In the genomic region with DNA sequence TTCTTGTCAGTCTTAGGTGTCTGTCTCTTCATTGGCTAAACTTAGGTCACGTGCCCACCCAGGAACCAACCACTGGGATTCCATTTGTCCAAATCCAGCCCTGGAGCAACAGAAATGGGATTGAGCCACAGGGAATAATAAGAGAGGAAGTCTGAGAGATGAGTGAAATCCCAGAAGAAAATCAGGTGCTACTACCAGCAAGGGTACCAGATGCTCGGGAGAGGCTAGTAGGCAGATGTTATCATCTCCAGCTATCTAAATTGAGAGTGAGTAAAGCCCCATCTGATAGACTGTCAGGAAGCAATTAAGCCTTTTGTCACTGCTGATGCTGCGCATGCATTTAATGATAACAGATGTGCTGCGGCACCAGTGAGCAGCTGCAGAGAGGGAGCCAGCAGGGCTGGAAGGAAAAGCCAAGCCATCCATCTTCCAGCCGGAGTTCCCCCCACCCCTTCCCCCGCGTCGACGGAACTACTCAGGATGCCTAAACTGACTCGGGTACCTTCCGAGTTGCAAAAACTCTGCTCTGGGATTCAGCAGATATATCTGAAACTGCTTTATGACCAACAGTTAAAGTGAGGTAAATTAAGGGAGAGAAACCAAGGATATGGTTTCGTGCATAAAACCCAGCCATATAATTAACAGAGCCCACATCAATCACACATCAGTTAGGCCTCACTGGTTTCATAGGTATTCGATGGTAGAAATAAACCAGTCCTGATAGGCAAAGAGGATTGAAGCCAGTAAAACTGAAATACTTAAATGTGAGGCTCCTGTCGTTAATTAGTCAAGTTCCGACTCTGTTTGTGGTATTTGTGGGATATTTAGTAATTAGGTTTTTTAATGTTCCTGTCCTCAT, we compare ENCODE assay signal across 11 mouse cellular contexts. TPM values are rescaled to one million over a fixed set of nuclear protein-coding genes. Genes with fewer than 3 reads are reported as not detected.
DNase-seq lines count a peak whose midpoint lies in the region; ATAC-seq and TF ChIP-seq lines count a peak whose summit lies in the region.
"Had no signal": no experiment of that assay in that cellular context is flagged by ENCODE, and none has a peak within 500 bp of the region (broad histone marks: within the 10 kb centered on the region; RNA-seq: fewer than 3 reads in every experiment).

No protein-coding gene starts in this region.

- TF ChIP-seq CTCF in lung, postnatal 0 days (IDR thresholded peaks at IDR 0.05): no peak

- no peak for TF ChIP-seq EP300 in lung, postnatal 0 days (IDR thresholded peaks at IDR 0.05)

- no peak; the same call in 1 of the 2 replicates for ATAC-seq in embryonic facial prominence, embryonic 11.5 days (replicated peaks; ENCODE audit: insufficient number of reproducible peaks, low FRiP score, low TSS enrichment, low read depth)
- peak; percentile 93 for ATAC-seq in hindbrain, embryonic 15.5 days (ENCODE audit: low FRiP score, low read depth)
- peak; percentile 51; the same call in 1 of the 2 replicates for ATAC-seq in midbrain, embryonic 16.5 days
- no peak for ATAC-seq in erythroid progenitor cell, adult 5-6 weeks (replicated peaks; ENCODE audit: low FRiP score, poor library complexity, severe bottlenecking)
- ATAC-seq in lung, postnatal 0 days: no peak

- 55% methylated on average over 15 of the region's 15 CpGs for WGBS in embryonic facial prominence, embryonic 11.5 days
- WGBS in hindbrain, embryonic 15.5 days: 36% methylated on average over 15 of the region's 15 CpGs
- WGBS in midbrain, embryonic 16.5 days: 60% methylated on average over 15 of the region's 15 CpGs
- 34% methylated on average over 15 of the region's 15 CpGs for WGBS in lung, postnatal 0 days

- peak; percentile 56 for DNase-seq in embryo, embryonic 10 days (ENCODE audit: low spot score)
- peak; percentile 42 for DNase-seq in embryonic facial prominence, embryonic 11.5 days (ENCODE audit: low spot score)
- no peak for DNase-seq in lung, postnatal 0 days (ENCODE audit: low spot score)
- DNase-seq in kidney, adult 18-20 months: no peak
- DNase-seq: adrenal gland, postnatal 14 days; gastrocnemius, postnatal 10 days; heart, postnatal 14 days had no signal

- H3K9ac ChIP-seq in embryonic facial prominence, embryonic 11.5 days (replicated peaks; ENCODE audit: low read length): no peak overlapping the region
- H3K9ac ChIP-seq in hindbrain, embryonic 15.5 days: no peak overlapping the region
- H3K9ac ChIP-seq in midbrain, embryonic 16.5 days (ENCODE audit: low read depth, low read length): no peak overlapping the region
- no peak overlapping the region for H3K9ac ChIP-seq in lung, postnatal 0 days (replicated peaks; ENCODE audit: low read depth)

- no peaks in the 10 kb centered on the region for H3K27me3 ChIP-seq in embryonic facial prominence, embryonic 11.5 days (ENCODE audit: control insufficient read depth, insufficient read depth, low read length)
- H3K27me3 ChIP-seq in hindbrain, embryonic 15.5 days: no peaks in the 10 kb centered on the region
- no peaks in the 10 kb centered on the region for H3K27me3 ChIP-seq in midbrain, embryonic 16.5 days (ENCODE audit: control insufficient read depth, insufficient read depth, low read depth, low read length)
- H3K27me3 ChIP-seq in lung, postnatal 0 days (replicated peaks; ENCODE audit: insufficient read depth, low read length): no peaks in the 10 kb centered on the region

- H3K36me3 ChIP-seq in embryonic facial prominence, embryonic 11.5 days (replicated peaks; ENCODE audit: control insufficient read depth, insufficient read depth, low read depth, low read length): no peaks in the 10 kb centered on the region
- no peaks in the 10 kb centered on the region for H3K36me3 ChIP-seq in hindbrain, embryonic 15.5 days
- H3K36me3 ChIP-seq in midbrain, embryonic 16.5 days (ENCODE audit: control insufficient read depth, insufficient read depth, low read length): no peaks in the 10 kb centered on the region
- no peaks in the 10 kb centered on the region for H3K36me3 ChIP-seq in lung, postnatal 0 days (ENCODE audit: insufficient read depth, low read length)
- H3K36me3 ChIP-seq: G1E had no signal

- no peaks in the 10 kb centered on the region for H3K9me3 ChIP-seq in embryonic facial prominence, embryonic 11.5 days (replicated peaks; ENCODE audit: control insufficient read depth, low read length)
- H3K9me3 ChIP-seq in hindbrain, embryonic 15.5 days: no peaks in the 10 kb centered on the region
- H3K9me3 ChIP-seq in midbrain, embryonic 16.5 days (replicated peaks; ENCODE audit: control insufficient read depth, low read length, poor library complexity, severe bottlenecking): no peaks in the 10 kb centered on the region
- no peaks in the 10 kb centered on the region for H3K9me3 ChIP-seq in lung, postnatal 0 days (ENCODE audit: low read length)

- no peak overlapping the region for H3K4me3 ChIP-seq in embryonic facial prominence, embryonic 11.5 days (ENCODE audit: low read depth, low read length)
- peak overlapping the region; percentile 19 for H3K4me3 ChIP-seq in hindbrain, embryonic 15.5 days
- H3K4me3 ChIP-seq in midbrain, embryonic 16.5 days (ENCODE audit: low read depth, low read length): no peak overlapping the region
- no peak overlapping the region for H3K4me3 ChIP-seq in lung, postnatal 0 days (ENCODE audit: low read depth, low read length)

- H3K4me2 ChIP-seq in embryonic facial prominence, embryonic 11.5 days (ENCODE audit: low read depth, low read length): no peak overlapping the region
- H3K4me2 ChIP-seq in hindbrain, embryonic 15.5 days: peak overlapping the region; percentile 45
- H3K4me2 ChIP-seq in midbrain, embryonic 16.5 days (ENCODE audit: low read length): peak overlapping the region; percentile 15
- no peak overlapping the region for H3K4me2 ChIP-seq in lung, postnatal 0 days (replicated peaks; ENCODE audit: low read depth, low read length)

- no peaks in the 10 kb centered on the region for H3K4me1 ChIP-seq in embryonic facial prominence, embryonic 11.5 days (ENCODE audit: control insufficient read depth, insufficient read depth, low read length)
- no peaks in the 10 kb centered on the region for H3K4me1 ChIP-seq in hindbrain, embryonic 15.5 days (replicated peaks)
- H3K4me1 ChIP-seq in midbrain, embryonic 16.5 days (ENCODE audit: control insufficient read depth, insufficient read depth, low read length): no peaks in the 10 kb centered on the region
- no peaks in the 10 kb centered on the region for H3K4me1 ChIP-seq in lung, postnatal 0 days (ENCODE audit: insufficient read depth, low read depth, low read length)

- H3K27ac ChIP-seq in embryonic facial prominence, embryonic 11.5 days (replicated peaks; ENCODE audit: low read depth, low read length): no peak overlapping the region
- peak overlapping the region; percentile 57 for H3K27ac ChIP-seq in hindbrain, embryonic 15.5 days (replicated peaks)
- peak overlapping the region; percentile 1 for H3K27ac ChIP-seq in midbrain, embryonic 16.5 days (ENCODE audit: low read length)
- H3K27ac ChIP-seq in lung, postnatal 0 days (ENCODE audit: low read length): no peak overlapping the region

RNA-seq across cellular contexts. Expression of a gene that starts 53.1 kb away (rescaled TPM):
- 3.8 and 4.5 TPM in 2 replicates for polyA plus RNA-seq in embryonic facial prominence, embryonic 11.5 days (2014; fragmentation: Nextera tagmentation; extraction: Ambion mirVana)
- polyA plus RNA-seq in hindbrain, embryonic 15.5 days (2015; fragmentation: Nextera tagmentation; extraction: Ambion mirVana): 12.0 and 14.1 TPM in 2 replicates
- polyA plus RNA-seq in midbrain, embryonic 16.5 days (2015; fragmentation: Nextera tagmentation; extraction: Ambion mirVana): 7.2 and 10.1 TPM in 2 replicates
- not detected in 2 replicates for total RNA-seq in erythroid progenitor cell, adult 5-6 weeks (2015; ENCODE audit: low replicate concordance)
- not detected in 2 replicates for total RNA-seq in erythroid progenitor cell, adult 5-6 weeks (2017; ENCODE audit: low replicate concordance)
- 0.60 and 0.61 TPM in 2 replicates for polyA plus RNA-seq in lung, postnatal 0 days (2015; fragmentation: Nextera tagmentation; extraction: Ambion mirVana)
- polyA plus RNA-seq: G1E had no signal

Comparison
In these comparisons a context has a peak if more than half of its experiments do, and no peak if none do; other contexts are left out.
1. DNase-seq: peak in embryo, embryonic 10 days (single experiment) and embryonic facial prominence, embryonic 11.5 days (single experiment); none in lung, postnatal 0 days (single experiment) and kidney, adult 18-20 months (single experiment).
2. ATAC-seq: peak in hindbrain, embryonic 15.5 days (single experiment) and midbrain, embryonic 16.5 days (single experiment); none in embryonic facial prominence, embryonic 11.5 days (single experiment), erythroid progenitor cell, adult 5-6 weeks (single experiment) and lung, postnatal 0 days (single experiment).
3. H3K27ac ChIP-seq: peak in hindbrain, embryonic 15.5 days (single experiment) and midbrain, embryonic 16.5 days (single experiment); none in embryonic facial prominence, embryonic 11.5 days (single experiment) and lung, postnatal 0 days (single experiment).
4. H3K4me2 ChIP-seq: peak in hindbrain, embryonic 15.5 days (single experiment) and midbrain, embryonic 16.5 days (single experiment); none in embryonic facial prominence, embryonic 11.5 days (single experiment) and lung, postnatal 0 days (single experiment).